Mouse (Mus musculus): ENCODE data around the gene Slc35e2.
A peak's percentile ranks its signal among the peaks of the same experiment; 100 is the strongest.
"Not testable (repeated sequence)": the region's sequence is repeated elsewhere in the genome, so short reads cannot be mapped to it uniquely, and the experiment has no call there.

The Slc35e2 gene

GRCm38 (mm10) chr4:155601091-155601996 is at the start of gene Slc35e2:
TSS of gene Slc35e2 (plus strand) at chr4:155601416.
- peak; percentile 91 for DNase-seq (ENCODE audit: low read depth)

DNA sequence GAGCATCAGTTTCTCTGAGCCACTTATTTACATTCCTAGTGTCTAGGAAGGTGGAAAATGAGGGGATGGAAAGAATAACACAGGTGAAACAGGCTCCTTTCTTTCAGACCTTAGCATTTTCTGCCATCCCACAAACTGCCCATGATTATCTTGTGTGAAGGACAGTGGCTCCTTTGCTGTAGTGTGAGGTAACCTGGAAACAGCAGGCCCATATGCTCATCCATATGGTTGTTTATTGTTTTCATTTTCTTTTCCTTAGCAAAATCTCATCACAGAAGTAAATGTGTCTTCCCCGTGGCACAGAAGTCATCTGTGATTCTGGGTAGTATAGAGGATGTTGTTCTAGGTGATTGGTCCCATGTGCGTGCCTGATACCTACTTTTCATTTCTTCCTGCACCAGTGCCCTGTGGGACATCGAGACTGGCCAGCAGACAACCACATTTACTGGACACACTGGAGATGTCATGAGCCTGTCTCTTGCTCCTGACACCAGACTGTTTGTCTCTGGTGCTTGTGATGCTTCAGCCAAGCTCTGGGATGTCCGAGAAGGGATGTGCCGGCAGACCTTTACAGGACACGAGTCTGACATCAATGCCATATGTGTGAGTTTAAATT is 48.2 kb upstream of the Slc35e2 start:
- DNase-seq (ENCODE audit: low read depth), result no peak

GRCm38 (mm10) chr4:155554880-155555279 is 46.3 kb upstream of the Slc35e2 start:
- DNase-seq (ENCODE audit: low read depth), result no peak

- DNase-seq (ENCODE audit: low read depth), result no peak
Measured at GRCm38 (mm10) chr4:155555464-155555863, 45.8 kb upstream of the Slc35e2 start.

DNA sequence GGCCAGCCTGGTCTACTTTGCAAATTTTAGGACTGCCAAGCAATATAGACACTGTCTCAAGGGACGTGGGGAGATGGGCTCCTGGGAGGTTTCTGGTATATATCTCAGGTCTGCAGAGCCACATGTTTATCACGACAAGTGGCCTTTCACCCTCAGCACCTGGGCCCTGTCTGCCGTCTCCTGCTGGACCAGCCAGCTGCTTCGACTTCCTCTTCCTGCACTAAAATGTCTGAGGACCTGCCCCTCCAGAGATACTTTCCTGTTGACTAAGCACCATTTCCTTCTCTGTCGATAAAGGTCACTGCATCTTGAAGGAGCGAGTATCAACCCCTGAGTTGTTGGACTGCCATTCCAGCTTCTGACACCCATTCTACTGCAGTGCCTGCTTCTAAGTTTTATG is 41.8 kb upstream of the Slc35e2 start:
- DNase-seq (ENCODE audit: low read depth), result no peak

DNA sequence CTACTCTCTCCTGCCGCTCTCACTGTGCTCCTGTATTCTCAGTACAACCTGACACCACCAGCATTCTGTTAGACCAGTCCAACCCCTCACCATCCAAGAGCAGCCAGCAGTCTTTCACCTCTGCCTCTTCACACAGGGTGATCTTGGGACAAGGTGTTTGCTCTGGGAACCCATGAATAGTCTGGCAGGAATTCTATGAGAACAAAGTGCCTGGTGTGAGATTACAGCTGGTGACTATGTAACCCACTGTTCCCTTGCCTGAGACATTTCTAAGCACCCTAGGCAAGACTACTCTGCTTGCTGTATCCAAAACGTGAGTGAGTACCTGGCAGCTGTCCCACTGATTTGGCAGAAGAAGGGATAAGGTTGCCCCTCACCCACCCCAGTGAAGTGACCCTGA is 40.3 kb upstream of the Slc35e2 start:
- no peak for DNase-seq (ENCODE audit: low read depth)

DNA sequence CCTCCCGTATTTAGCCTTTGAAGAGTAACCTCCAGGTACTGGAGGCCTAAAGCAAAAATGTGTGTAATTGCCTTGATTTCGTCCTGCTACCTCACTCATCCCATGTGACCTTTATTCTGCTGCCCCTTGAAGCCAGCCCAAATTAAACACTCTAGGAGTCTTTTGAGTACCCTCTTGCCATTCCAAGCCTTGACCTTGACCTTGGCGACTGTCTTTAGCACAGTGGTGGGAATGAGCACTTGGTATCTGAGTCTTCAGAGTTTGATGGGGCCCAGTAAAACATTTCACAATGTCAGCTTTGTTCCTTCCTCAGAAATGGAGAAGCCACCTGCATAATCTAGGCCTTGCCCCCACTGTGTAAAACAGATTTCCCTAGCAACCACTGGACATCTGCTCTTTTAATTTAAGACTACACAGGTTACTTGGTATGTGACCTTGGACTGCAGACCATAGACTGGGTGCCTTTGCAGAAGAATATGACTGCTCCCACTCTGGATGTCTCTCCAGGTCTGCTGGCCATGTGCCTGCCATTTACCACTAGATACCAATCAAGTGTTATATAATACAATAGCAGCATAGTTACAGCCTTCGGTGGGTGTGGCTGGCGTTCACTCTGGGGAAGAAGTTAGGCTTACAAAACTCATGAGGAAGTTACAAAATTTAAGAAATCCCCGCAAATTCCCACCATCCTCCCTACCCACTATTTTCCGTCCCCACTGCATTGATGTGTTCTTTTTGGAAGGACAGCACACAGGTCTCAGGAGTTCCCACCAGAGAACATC is 39.4 kb upstream of the Slc35e2 start, which contains the start of gene Nadk:
Nadk (plus strand) TSS at position 718 of the 782 bp plus-strand sequence.
- no peak for DNase-seq (ENCODE audit: low read depth)

DNA sequence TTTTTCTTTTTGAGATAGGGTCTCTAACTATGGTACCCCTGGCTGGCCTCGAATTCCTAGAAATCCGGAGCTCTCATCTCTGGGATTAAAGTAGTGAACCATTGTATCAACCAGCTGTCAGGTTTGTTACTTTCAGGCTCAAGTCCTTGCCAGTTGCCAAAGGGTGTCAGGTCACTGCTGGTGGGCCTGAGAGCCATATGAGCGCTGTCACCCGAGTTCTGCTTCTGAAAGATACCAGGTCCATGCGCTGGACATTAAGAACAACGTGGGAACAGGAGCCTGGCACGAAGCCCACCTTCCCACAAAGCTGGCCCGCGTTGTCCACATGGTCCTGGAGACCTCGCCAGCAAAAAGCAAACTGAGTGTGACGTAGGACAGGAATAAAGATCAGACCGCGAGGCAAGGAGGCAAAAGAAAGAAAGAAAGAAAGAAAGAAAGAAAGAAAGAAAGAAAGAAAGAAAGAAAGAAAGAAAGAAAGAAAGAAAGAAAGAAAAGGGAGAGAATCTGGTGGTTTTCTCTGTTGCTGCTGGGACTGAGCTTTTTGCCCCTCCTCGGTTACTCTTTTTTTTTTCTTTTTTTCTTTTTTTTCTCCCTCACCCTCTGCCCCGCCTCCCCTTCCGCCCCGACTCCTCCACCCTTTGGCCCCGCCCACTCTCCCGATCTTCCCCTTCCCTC is 38.4 kb upstream of the Slc35e2 start:
- no peak for DNase-seq (ENCODE audit: low read depth)

DNA sequence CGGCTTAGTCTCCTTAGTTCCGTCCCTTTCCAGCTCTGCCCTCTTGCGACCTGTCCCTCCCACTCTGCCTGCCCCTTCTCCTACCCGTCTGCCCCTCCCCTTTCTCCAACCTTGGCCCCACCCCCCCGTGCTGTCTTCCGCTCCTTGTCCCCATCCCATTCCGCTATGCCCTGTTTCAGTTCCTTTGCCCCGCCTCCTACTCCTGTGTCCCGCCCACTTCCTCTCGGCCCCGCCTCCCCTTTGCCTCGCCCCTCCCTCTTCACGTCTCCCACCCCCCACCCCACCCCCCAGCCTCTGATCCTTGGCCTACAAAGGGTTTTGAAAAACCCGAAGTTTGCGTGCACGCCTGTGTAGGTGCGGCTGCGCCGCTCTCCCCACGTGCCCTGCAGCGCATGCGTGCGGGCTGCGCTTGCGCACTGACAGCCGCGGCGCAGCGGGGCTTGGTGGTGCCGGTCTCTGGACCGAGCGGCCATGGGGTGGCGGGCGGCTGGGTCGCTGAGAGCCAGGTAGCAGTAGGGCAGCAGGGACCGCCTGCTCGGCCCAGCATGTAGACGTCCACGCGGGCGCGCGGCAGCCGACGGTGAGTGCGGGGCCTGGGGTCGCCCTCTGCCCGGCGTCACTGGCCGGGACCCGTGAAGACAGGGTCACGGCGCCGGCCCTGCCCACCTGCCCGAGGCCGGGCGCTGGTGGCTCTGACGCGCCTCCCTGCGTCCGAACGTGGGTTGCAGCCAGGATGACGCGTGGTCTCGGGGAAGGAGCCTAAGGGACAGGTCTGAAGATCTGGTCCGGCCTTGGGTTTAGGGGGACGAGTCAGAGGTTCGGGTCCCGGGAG is 37.6 kb upstream of the Slc35e2 start:
- peak; percentile 97 for DNase-seq (ENCODE audit: low read depth)

- no peak for DNase-seq (ENCODE audit: low read depth)
Measured at GRCm38 (mm10) chr4:155564315-155565069, 36.7 kb upstream of the Slc35e2 start.

DNA sequence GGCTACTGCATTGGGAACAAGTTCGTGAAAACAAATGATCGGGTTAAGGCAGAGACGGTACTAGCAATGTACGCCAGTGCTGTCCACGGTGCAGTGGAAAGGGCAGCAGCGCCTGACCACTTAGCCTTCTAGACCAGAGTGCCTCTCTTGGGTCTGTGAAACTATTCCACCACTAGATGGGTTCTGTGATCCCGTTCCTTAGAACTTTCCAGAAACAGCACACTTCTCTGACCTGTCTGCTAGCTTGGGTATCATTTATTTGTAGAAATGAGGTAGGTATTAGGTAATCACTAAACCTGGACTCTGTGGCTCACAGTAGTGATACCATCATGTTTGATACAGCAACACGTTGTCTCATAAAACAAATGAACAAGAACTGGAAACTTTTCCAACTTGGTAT is 34.7 kb upstream of the Slc35e2 start:
- DNase-seq (ENCODE audit: low read depth), result no peak

- peak; percentile 55 for DNase-seq (ENCODE audit: low read depth)
Measured at GRCm38 (mm10) chr4:155568170-155568569, 33.0 kb upstream of the Slc35e2 start.

GRCm38 (mm10) chr4:155568632-155569370 is 32.4 kb upstream of the Slc35e2 start:
- DNase-seq (ENCODE audit: low read depth), result no peak

DNA sequence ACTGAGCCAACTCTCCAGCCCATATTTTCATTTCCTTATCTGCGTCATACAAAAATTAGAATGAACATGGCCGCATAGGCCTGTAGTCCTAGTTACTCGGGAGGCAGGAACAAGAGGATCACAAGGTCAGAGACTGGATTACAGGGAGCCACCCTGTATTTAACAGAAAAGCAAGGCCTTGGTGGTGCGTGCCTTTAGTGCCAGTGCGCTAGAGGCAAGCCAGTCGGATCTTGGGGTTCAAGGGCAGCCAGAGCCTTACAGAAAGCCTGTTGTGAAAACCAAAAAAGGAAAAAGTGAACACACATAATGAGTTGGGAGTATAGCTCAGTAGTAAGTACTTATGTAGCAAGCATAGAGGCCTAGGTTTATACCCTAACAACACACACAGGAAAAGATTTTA is 31.4 kb upstream of the Slc35e2 start:
- no peak for DNase-seq (ENCODE audit: low read depth)

GRCm38 (mm10) chr4:155570315-155570714 is 30.9 kb upstream of the Slc35e2 start:
- DNase-seq (ENCODE audit: low read depth), result not testable (repeated sequence)

GRCm38 (mm10) chr4:155571442-155571841 is 29.8 kb upstream of the Slc35e2 start:
- no peak for DNase-seq (ENCODE audit: low read depth)

- no peak for DNase-seq (ENCODE audit: low read depth)
Measured at GRCm38 (mm10) chr4:155573155-155573554, 28.1 kb upstream of the Slc35e2 start.

DNA sequence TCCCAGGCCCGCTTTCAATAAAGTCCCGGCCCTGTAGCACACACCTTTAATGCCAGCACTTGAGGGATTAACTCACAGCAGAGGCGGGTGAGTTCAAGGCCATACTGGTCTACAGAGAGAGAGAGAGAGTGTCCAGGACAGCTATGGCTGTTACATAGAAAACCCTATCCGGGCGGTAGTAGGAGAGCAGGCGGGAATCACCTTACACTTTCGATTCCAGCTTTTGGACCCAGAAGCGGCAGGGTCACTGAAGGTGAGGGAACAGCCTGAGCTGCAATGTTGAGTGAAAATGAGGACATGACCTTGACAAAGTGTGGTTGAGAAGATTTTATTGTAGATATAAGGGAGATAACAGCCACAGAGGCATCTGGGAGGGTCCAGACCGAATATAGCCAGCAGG is 27.3 kb upstream of the Slc35e2 start:
- no peak for DNase-seq (ENCODE audit: low read depth)

GRCm38 (mm10) chr4:155574931-155575330 is 26.3 kb upstream of the Slc35e2 start:
- no peak for DNase-seq (ENCODE audit: low read depth)

DNA sequence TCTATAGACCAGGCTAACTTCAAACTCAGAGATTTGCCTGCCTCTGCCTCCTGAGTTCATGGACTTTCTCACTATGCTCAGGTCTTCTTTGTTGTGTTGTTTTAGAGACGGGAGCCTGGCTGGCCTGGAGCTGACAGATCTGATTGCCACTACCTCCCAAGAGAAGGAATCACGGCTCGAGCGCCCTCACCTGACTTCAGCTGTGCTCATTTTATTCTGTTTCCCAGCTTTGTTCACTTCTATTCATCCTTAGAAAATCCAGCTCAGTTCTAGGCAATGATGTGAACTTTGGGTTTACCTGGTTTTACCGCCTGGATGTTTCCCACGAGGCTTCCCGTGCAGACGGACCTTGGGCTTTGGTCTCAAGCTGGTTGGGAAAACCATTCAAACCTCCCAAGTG is 25.7 kb upstream of the Slc35e2 start:
- DNase-seq (ENCODE audit: low read depth), result no peak
